Mouse (Mus musculus) intestine, postnatal 0 days (tissue): ENCODE data around the gene Nav3. TPM values are rescaled to one million over a fixed set of nuclear protein-coding genes. Genes with fewer than 3 reads are reported as not detected.

Experiments used
- ATAC-seq: fragments of 200-750 bp; cut with Nextera tagmentation; 2 replicates; pipeline ENCODE4 v1.8.0; 2017; ENCODE audit warnings: mild to moderate bottlenecking, moderate TSS enrichment, moderate library complexity
- H3K27ac ChIP-seq: fragments of 300-500 bp; sonication (generic); 2 replicates; pipeline ENCODE4 v1.5.1; 2014; ENCODE audit warnings: mild to moderate bottlenecking, low read depth, low read length, moderate library complexity
- H3K27me3 ChIP-seq: fragments of 300-500 bp; sonication (generic); replicated peaks from 2 replicates; pipeline ENCODE4 v1.6.1; 2014; ENCODE audit warnings: low read length, mixed read lengths; ENCODE audit not compliant: control insufficient read depth, insufficient read depth
- H3K36me3 ChIP-seq: fragments of 300-500 bp; sonication (generic); 2 replicates; pipeline ENCODE4 v1.6.1; 2014; ENCODE audit warnings: mild to moderate bottlenecking, moderate library complexity; ENCODE audit not compliant: control insufficient read depth, insufficient read depth
- H3K4me1 ChIP-seq: fragments of 300-500 bp; sonication (generic); replicated peaks from 2 replicates; pipeline ENCODE4 v1.6.1; 2014; ENCODE audit warnings: antibody characterized with exemption, low read length, mixed read lengths; ENCODE audit not compliant: control insufficient read depth, insufficient read depth
- H3K4me2 ChIP-seq: fragments of 300-500 bp; sonication (generic); replicated peaks from 2 replicates; pipeline ENCODE4 v1.6.1; 2014; ENCODE audit warnings: low read depth, mild to moderate bottlenecking, moderate library complexity
- H3K4me3 ChIP-seq: fragments of 300-500 bp; sonication (generic); 2 replicates; pipeline ENCODE4 v1.5.1; 2014; ENCODE audit warnings: low read depth, low read length
- H3K9ac ChIP-seq: fragments of 300-500 bp; sonication (generic); 2 replicates; pipeline ENCODE4 v1.6.1; 2014; ENCODE audit warnings: mild to moderate bottlenecking, low read depth, low read length
- H3K9me3 ChIP-seq: fragments of 300-500 bp; sonication (generic); 2 replicates; pipeline ENCODE4 v1.6.1; 2016; ENCODE audit warnings: mixed run types; ENCODE audit not compliant: control insufficient read depth
- CTCF ChIP-seq: sonication (generic); IDR thresholded peaks from 2 replicates; pipeline ENCODE4 v1.5.1; 2016; ENCODE audit warnings: low read depth, mild to moderate bottlenecking, control low read depth, antibody characterized with exemption, moderate library complexity
- WGBS: fragments of 180-500 bp; shearing (Covaris S2); extraction: QIAGEN DNeasy Blood & Tissue Kit; methylation state at CpG from one replicate; pipeline ENCODE4 v1.1.7; 2014; 5-methylcytosine and 5-hydroxymethylcytosine counted together
- polyA plus RNA-seq: library from polyadenylated mRNA; unstranded; fragments of >200 nt; fragmentation: Nextera tagmentation; extraction: Ambion mirVana; gene quantifications from 2 replicates; pipeline ENCODE4 v1.2.1, GENCODE M21; 2015

The Nav3 gene
- polyA plus RNA-seq, 1 experiment from 2014 or later = 0.77 TPM

GRCm38 (mm10) chr10:109718390-109718789 is 737.6 kb downstream of the Nav3 start:
- H3K9ac ChIP-seq = no peak overlapping the region
- H3K36me3 ChIP-seq = no peaks in the 10 kb centered on the region
- no peaks in the 10 kb centered on the region for H3K27me3 ChIP-seq
- ATAC-seq = no peak
- H3K4me1 ChIP-seq = no peaks in the 10 kb centered on the region
- no peak overlapping the region for H3K4me2 ChIP-seq
- 87% methylated on average over 5 of the region's 5 CpGs for WGBS
- TF ChIP-seq CTCF = no peak
- no peaks in the 10 kb centered on the region for H3K9me3 ChIP-seq
- no peak overlapping the region for H3K4me3 ChIP-seq
- H3K27ac ChIP-seq = no peak overlapping the region

GRCm38 (mm10) chr10:109713001-109713400 is 743.0 kb downstream of the Nav3 start:
- no peak for ATAC-seq
- H3K36me3 ChIP-seq = no peaks in the 10 kb centered on the region
- no peak overlapping the region for H3K27ac ChIP-seq
- 40% methylated on average over 5 of the region's 5 CpGs for WGBS
- H3K4me1 ChIP-seq = no peaks in the 10 kb centered on the region
- H3K27me3 ChIP-seq = no peaks in the 10 kb centered on the region
- peak; percentile 64 for TF ChIP-seq CTCF
- H3K4me2 ChIP-seq = no peak overlapping the region
- H3K4me3 ChIP-seq = no peak overlapping the region
- H3K9me3 ChIP-seq = no peaks in the 10 kb centered on the region
- no peak overlapping the region for H3K9ac ChIP-seq

- Histone ChIP-seq H3K9ac (no peak overlapping the region), H3K9me3 (no peaks in the 10 kb centered on the region), H3K4me1 (no peaks in the 10 kb centered on the region), H3K27me3 (no peaks in the 10 kb centered on the region), H3K4me3 (no peak overlapping the region), H3K4me2 (no peak overlapping the region), H3K27ac (no peak overlapping the region), H3K36me3 (no peaks in the 10 kb centered on the region)
- no peak for TF ChIP-seq CTCF
- no peak for ATAC-seq
- WGBS = 66% methylated on average over 3 of the region's 3 CpGs
Measured at GRCm38 (mm10) chr10:109699771-109700335, 756.2 kb downstream of the Nav3 start.

GRCm38 (mm10) chr10:109690564-109690963 is 765.4 kb downstream of the Nav3 start:
- Histone ChIP-seq H3K9me3 (no peaks in the 10 kb centered on the region), H3K27ac (no peak overlapping the region), H3K4me1 (no peaks in the 10 kb centered on the region), H3K36me3 (no peaks in the 10 kb centered on the region), H3K4me2 (no peak overlapping the region), H3K4me3 (no peak overlapping the region), H3K27me3 (no peaks in the 10 kb centered on the region), H3K9ac (no peak overlapping the region)
- WGBS = 73% methylated on average over 3 of the region's 3 CpGs
- TF ChIP-seq CTCF = no peak
- no peak for ATAC-seq

- ATAC-seq = no peak
- peak; percentile 62 for TF ChIP-seq CTCF
- Histone ChIP-seq H3K27me3 (no peaks in the 10 kb centered on the region), H3K36me3 (no peaks in the 10 kb centered on the region), H3K4me1 (no peaks in the 10 kb centered on the region), H3K9ac (no peak overlapping the region), H3K27ac (no peak overlapping the region), H3K9me3 (no peaks in the 10 kb centered on the region), H3K4me3 (no peak overlapping the region), H3K4me2 (peak overlapping the region; percentile 27)
- 49% methylated on average over 27 of the region's 27 CpGs for WGBS
Measured at GRCm38 (mm10) chr10:109684109-109685056, 771.6 kb downstream of the Nav3 start.

- Histone ChIP-seq H3K36me3 (no peaks in the 10 kb centered on the region), H3K4me2 (no peak overlapping the region), H3K27me3 (no peaks in the 10 kb centered on the region), H3K9me3 (no peaks in the 10 kb centered on the region), H3K27ac (no peak overlapping the region), H3K4me1 (no peaks in the 10 kb centered on the region), H3K9ac (no peak overlapping the region), H3K4me3 (no peak overlapping the region)
- ATAC-seq = no peak
- WGBS = 69% methylated on average over 2 of the region's 2 CpGs
- TF ChIP-seq CTCF = no peak
Measured at GRCm38 (mm10) chr10:109672896-109673295, 783.1 kb downstream of the Nav3 start.
